Mouse (Mus musculus) thymus, postnatal 25 days (tissue): Measurements from ENCODE around the gene Ncoa7.
A peak's percentile ranks its signal among the peaks of the same experiment; 100 is the strongest.

Experiments
- DNase-seq: peaks from one replicate; pipeline ENCODE4 v3.0.0; 2022

The Ncoa7 gene

DNA sequence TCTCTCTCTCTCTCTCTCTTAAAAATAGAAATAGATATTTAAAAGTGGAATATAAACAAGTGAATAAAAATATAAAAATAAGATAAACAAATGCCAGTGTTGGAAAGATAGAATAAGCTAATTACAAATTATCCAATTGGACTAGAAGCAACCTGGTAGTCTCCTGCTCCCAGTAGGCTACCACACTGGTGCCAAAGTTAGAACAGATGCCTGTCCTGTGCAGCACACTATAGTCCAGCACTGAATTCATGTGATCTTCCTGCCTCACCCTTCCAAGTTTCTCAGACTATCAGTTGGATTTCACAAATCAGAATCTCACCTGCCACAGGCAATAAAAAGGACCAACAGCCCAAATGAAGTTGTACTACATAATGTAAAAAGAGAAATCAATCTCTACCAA is 59.9 kb downstream of the Ncoa7 start:
- no peak for DNase-seq

GRCm38 (mm10) chr10:30738403-30738802 is 64.7 kb downstream of the Ncoa7 start:
- DNase-seq: no peak

DNA sequence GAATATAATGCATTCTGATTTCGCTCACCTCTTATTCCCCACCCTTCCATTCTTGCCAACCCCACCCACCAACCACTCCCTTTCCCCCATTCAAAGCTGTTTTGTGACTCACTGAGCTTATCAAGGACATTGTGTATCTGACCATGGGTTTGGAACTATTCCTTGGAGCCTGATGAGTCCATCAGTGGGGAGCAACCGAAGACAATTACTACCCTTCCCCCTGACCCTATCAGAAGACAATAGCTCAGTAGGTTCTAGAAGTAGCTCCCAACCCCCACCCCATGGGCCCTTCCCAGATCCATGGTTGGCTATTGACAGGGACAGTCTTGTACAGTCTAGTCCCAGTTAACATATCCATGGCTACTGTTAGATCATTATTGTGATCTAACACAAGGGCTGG is 65.8 kb downstream of the Ncoa7 start:
- DNase-seq: no peak

GRCm38 (mm10) chr10:30733148-30733785 is 69.9 kb downstream of the Ncoa7 start:
- DNase-seq: no peak

DNA sequence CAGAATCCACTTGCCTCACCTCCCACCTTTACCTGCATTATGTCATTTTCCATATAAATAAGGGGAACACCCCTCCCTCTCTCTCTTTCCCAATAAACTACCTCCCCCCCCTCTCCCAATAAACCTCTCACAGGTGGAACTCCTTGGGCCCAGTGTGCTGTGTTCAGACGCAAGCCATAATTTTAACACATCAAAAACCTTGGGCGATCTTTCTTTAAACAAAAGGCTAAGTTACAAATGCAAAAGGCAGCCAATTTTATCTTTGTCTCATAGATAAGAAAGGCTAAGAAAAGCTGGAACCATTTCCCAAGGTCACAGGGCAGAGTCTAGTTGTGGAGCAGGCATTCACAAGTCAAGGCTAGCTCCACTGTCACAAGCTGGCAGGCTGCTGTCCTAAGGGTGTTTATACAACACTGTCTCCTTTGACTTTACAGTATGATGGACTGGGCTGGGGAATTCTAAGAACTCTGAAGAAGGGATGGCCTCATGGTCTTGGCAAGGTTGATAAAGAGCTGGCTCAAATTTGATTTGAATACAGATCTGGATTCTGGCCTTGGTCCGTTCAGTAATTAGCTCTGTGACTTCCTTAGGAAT is 71.7 kb downstream of the Ncoa7 start:
- DNase-seq: no peak

GRCm38 (mm10) chr10:30730791-30731190 is 72.3 kb downstream of the Ncoa7 start:
- no peak for DNase-seq

DNA sequence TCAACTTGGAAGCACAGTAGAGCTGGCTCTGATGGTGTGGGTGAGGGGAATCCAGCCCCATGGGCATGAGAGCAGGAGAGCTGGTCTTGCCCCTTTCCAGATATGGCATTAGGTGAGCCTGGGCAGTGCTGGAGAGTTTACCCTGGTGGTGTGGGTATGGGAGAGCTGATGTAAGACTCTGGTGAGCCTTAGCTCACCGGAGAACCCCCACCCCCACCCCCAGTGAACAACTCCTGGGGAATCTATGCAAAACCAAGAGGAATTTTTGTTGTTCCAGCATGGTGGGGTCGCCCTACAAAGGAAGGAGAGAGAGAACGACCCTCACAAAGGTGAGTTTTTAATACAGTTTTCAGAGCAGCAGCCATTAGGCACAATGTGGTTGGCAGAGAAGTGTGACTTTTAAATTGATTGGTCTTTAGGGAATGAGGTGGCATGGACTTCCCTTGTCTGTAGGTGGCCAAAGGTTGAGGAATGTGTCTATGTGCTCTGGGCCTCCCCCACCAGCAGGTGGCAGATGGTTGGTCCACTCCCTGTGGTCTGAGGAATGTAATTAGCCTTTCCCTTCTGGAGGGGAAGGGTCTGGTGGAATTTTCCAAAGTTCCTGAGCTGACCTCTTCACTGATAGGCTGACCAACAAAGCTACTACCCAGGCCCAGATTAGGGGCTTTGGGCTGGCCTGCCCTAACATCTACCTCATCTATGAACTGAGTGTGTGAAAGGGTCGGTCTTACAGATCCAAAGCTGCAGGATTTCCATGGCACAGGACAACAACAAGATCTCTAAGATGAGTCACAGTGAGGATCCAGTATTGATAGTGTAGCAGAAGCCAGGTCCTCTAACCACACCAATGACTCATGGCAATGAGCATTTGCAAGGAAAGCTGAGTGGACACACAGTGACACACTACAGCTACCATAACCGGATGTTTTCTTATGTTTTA is 73.7 kb downstream of the Ncoa7 start:
- DNase-seq: no peak

- DNase-seq: no peak
Measured at GRCm38 (mm10) chr10:30723014-30723413, 80.1 kb downstream of the Ncoa7 start.

DNA sequence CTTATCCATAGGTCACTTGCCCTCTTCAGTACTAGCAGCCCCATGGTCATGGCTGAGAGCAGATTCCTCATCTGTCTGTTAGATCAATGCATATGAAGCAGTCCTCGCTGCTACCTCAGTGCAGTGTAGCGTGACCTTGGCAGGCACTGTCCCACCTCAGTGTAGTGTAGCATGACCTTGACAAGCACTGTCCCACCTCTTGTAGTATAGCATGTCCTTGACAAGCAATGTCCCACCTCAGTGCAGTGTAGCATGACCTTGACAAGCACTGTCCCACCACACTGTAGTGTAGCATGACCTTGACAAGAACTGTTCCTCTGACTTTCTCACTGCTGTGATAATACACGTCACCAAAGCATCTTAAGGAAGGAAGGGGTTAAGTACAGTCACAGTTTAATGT is 82.6 kb downstream of the Ncoa7 start:
- DNase-seq: no peak

GRCm38 (mm10) chr10:30719947-30720346 is 83.2 kb downstream of the Ncoa7 start:
- DNase-seq: no peak

GRCm38 (mm10) chr10:30718703-30719340 is 84.3 kb downstream of the Ncoa7 start:
- peak; percentile 49 for DNase-seq

- no peak for DNase-seq
Measured at GRCm38 (mm10) chr10:30716171-30716570, 87.0 kb downstream of the Ncoa7 start.

- DNase-seq: no peak
Measured at GRCm38 (mm10) chr10:30712540-30712939, 90.6 kb downstream of the Ncoa7 start.

DNA sequence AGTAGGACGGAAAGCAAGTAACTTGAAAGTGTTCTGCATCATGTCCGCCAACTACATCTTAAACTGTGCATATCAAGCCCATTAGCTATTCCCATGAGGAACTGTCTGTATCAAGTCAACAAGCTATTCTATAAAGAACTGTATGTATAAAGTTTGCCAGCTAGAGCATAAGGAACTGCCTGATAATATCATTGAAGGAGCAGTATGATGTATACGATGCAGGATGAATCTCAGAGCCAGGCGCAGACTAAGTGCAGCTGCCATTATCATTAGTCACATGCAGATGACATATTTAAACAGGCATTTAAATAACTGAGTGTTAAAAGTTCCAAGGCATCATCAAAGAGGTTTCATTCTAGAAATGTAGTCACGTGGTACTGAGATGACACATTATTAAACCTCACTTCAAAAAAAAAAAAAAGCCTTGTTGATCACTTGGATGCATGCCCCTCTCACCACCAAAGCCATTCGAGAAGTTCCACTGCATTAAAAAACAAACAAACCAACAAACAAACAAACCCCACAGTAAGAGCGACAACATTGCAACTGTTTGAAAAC is 93.2 kb downstream of the Ncoa7 start:
- no peak for DNase-seq

DNA sequence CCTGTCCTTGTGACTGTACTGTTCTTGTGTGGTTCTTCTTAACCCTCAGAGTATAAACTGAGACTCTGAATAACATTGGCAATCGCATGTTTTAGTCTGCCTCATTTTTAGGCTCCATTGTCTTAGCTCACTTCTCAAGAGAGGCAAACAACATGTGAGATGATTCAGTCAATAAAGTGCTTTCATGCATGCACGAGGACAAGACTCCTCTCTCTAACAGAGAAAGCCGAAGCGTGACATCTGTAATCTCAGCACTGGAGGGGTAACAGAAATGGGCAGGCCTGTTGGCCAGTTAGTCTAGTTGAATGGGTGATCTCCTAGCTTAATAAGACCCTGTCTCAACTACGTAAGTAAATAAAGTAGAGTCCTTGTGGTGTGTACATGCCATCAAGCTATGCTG is 95.1 kb downstream of the Ncoa7 start:
- no peak for DNase-seq

GRCm38 (mm10) chr10:30702663-30703062 is 100.5 kb downstream of the Ncoa7 start:
- DNase-seq: no peak

DNA sequence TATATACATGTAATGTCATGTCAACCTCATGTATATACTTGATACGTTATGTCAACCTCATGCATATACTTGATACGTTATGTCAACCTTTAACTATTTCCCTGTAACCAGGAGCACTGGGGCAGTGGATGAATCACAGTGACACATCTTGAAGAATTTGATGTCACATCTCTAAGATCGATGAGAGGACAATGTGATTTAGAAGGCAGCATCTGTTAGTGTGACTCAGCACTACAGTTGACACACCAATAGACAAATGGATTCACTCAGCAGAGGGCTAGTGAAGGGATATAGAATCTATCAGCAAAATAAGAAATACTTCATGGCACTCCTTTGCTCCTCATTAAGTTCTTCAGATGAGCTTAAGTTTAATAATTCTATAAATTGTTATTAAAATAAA is 116.3 kb downstream of the Ncoa7 start:
- DNase-seq: no peak

DNA sequence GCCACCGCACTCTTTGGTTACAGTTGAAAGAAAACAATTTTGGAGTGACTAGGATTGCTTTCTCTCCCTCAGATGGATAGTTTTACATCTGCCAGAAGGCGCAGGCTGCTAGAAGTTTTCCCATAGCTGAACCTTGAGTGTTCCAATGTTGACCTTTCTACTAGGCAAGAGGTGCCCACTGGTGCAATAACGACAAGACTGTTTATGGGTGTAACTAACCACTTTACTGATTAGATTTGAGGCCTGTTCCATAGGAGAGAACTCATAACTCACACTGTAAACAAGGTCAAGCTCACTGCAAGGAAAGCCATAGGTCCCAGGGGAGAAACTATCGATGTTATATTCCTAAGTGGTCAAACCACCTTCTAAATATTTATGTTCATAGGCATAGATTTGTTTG is 119.7 kb downstream of the Ncoa7 start:
- no peak for DNase-seq

- no peak for DNase-seq
Measured at GRCm38 (mm10) chr10:30679756-30680155, 123.4 kb downstream of the Ncoa7 start.

DNA sequence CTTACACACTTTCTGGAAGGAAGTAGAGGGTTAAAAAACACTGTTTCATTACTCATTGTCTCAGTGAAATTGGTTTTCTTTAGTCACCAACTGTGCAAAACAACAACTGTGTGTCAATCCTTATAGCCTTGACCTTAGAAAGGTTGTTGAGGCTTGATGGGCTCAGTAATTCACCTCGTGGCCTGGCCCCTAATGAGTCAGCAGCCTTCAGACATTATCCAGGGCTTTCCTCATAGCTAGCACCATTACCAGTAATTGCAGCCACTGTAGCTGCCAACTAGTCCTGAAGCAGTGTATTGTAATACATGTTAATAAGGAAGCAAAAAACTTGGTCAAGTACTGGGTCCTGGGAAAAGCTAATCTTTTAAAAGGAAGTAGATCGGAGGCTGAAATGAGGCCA is 125.1 kb downstream of the Ncoa7 start:
- DNase-seq: no peak

DNA sequence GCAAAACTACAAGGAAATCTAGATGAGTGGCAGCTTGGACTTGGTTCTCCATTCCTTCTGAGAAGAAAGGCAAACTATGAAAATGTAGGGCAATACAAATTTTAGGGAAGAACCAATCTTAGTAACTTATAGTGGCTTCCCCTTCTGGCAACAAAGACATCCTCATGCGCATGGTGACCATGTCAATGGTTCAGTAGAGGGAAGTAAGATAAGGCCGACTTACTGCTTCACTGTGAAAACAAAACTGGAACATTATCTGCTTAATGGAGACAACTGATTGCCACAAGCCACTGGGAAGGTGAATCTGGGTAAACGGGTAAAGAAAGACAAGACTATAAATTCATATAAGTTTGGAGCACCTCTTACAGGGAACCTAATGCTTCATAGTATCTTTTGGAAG is 128.3 kb downstream of the Ncoa7 start:
- DNase-seq: no peak

- DNase-seq: no peak
Measured at GRCm38 (mm10) chr10:30666580-30666979, 136.5 kb downstream of the Ncoa7 start.
